In genomic region chr5:136967592-136967991, GRCm38 (mm10) we compare ENCODE assay signal across 8 mouse cellular contexts. TPM values are rescaled to one million over a fixed set of nuclear protein-coding genes. Genes with fewer than 3 reads are reported as not detected.
DNase-seq lines count a peak whose midpoint lies in the region; ATAC-seq and TF ChIP-seq lines count a peak whose summit lies in the region.
"Had no signal": no experiment of that assay in that cellular context is flagged by ENCODE, and none has a peak within 500 bp of the region (broad histone marks: within the 10 kb centered on the region; RNA-seq: fewer than 3 reads in every experiment).

No protein-coding gene starts in this region.

- 69% methylated on average over 10 of the region's 10 CpGs for WGBS in heart, embryonic 10.5 days
- 49% methylated on average over 10 of the region's 10 CpGs for WGBS in kidney, embryonic 15.5 days
- 26% methylated on average over 10 of the region's 10 CpGs for WGBS in small intestine, adult 2 months

- TF ChIP-seq CTCF in small intestine, adult 2 months (IDR thresholded peaks at IDR 0.05; ENCODE audit: extremely low read depth, insufficient read length, insufficient replicate concordance, low read depth, low read length): no peak

- H3K4me1 ChIP-seq in heart, embryonic 10.5 days: peaks cover 39% of the 10 kb centered on the region
- peaks cover 56% of the 10 kb centered on the region for H3K4me1 ChIP-seq in kidney, embryonic 15.5 days
- H3K4me1 ChIP-seq in small intestine, adult 2 months (ENCODE audit: control insufficient read depth, insufficient read depth, insufficient read length, low read length): peaks cover 33% of the 10 kb centered on the region

- no peaks in the 10 kb centered on the region for H3K9me3 ChIP-seq in heart, embryonic 10.5 days
- H3K9me3 ChIP-seq in kidney, embryonic 15.5 days (replicated peaks): no peaks in the 10 kb centered on the region
- H3K9me3 ChIP-seq: limb, embryonic 15.5 days had no signal

- peak; percentile 95; the same call in 1 of the 2 replicates for TF ChIP-seq POLR2A in small intestine, adult 2 months (IDR thresholded peaks at IDR 0.05; ENCODE audit: low read depth, low read length)

- peak overlapping the region; percentile 19; the same call in 1 of the 2 replicates for H3K4me2 ChIP-seq in kidney, embryonic 15.5 days
- H3K4me2 ChIP-seq: limb, embryonic 15.5 days had no signal

- H3K9ac ChIP-seq in kidney, embryonic 15.5 days: no peak overlapping the region
- H3K9ac ChIP-seq: limb, embryonic 15.5 days had no signal

- peaks cover 43% of the 10 kb centered on the region for H3K36me3 ChIP-seq in heart, embryonic 10.5 days
- peaks cover 40% of the 10 kb centered on the region for H3K36me3 ChIP-seq in kidney, embryonic 15.5 days
- peaks cover 25% of the 10 kb centered on the region for H3K36me3 ChIP-seq in small intestine, adult 2 months (ENCODE audit: control insufficient read depth, insufficient read depth, low read length)

- H3K27ac ChIP-seq in heart, embryonic 10.5 days: peak overlapping the region; percentile 42; the same call in 1 of the 2 replicates
- H3K27ac ChIP-seq in kidney, embryonic 15.5 days: peak overlapping the region; percentile 92
- H3K27ac ChIP-seq in small intestine, adult 2 months (ENCODE audit: insufficient read depth, low read depth, low read length): peak overlapping the region; percentile 99

- peak; percentile 82 for DNase-seq in gastrocnemius, adult 18-20 months (ENCODE audit: low spot score)
- no peak for DNase-seq in heart, embryonic 10.5 days (ENCODE audit: low spot score)
- no peak for DNase-seq in right cerebral cortex, postnatal 4 days
- no peak for DNase-seq in left cerebral cortex, adult 18-20 months (ENCODE audit: low spot score in 2 of 2)
- no peak for DNase-seq in retina, postnatal 1 day

- no peak overlapping the region for H3K4me3 ChIP-seq in heart, embryonic 10.5 days
- H3K4me3 ChIP-seq in kidney, embryonic 15.5 days (replicated peaks): no peak overlapping the region
- peak overlapping the region; percentile 84 for H3K4me3 ChIP-seq in small intestine, adult 2 months (ENCODE audit: low read depth, low read length)
- H3K4me3 ChIP-seq: limb, embryonic 15.5 days had no signal

- ATAC-seq in kidney, embryonic 15.5 days (replicated peaks; ENCODE audit: low FRiP score): 0 out of 2 replicates have a peak, but pooled peaks have one; percentile 10

- H3K27me3 ChIP-seq in heart, embryonic 10.5 days (ENCODE audit: insufficient read depth, poor library complexity, severe bottlenecking): no peaks in the 10 kb centered on the region; the same call in 1 of the 2 replicates
- no peaks in the 10 kb centered on the region for H3K27me3 ChIP-seq in kidney, embryonic 15.5 days
- H3K27me3 ChIP-seq in small intestine, adult 2 months (ENCODE audit: control insufficient read depth, insufficient read depth, low read length): no peaks in the 10 kb centered on the region
- H3K27me3 ChIP-seq: limb, embryonic 15.5 days had no signal

RNA-seq across cellular contexts. Expression of gene Cldn15, which starts 1.2 kb away (rescaled TPM):
- total RNA-seq in gastrocnemius, adult 18-20 months (2021): 1 to 10 TPM; 1.6 TPM
- polyA plus RNA-seq in heart, embryonic 10.5 days (2016; fragmentation: Nextera tagmentation; extraction: Ambion mirVana): 0.50 and 0.69 TPM in 2 replicates
- polyA plus RNA-seq in kidney, embryonic 15.5 days (2015; fragmentation: Nextera tagmentation; extraction: Ambion mirVana): 3.0 and 4.1 TPM in 2 replicates
- 313 and 657 TPM in 2 replicates for polyA plus RNA-seq in small intestine, adult 2 months (2012; rRNA removed)
- not detected for total RNA-seq in left cerebral cortex, adult 18-20 months (2021)

RNA-seq across cellular contexts. Expression of gene Fis1, which starts 14.5 kb away (rescaled TPM):
- total RNA-seq in gastrocnemius, adult 18-20 months (2021): 100 to 1,000 TPM; 173 to 186 TPM
- 265 and 272 TPM in 2 replicates for polyA plus RNA-seq in heart, embryonic 10.5 days (2016; fragmentation: Nextera tagmentation; extraction: Ambion mirVana)
- 284 and 294 TPM in 2 replicates for polyA plus RNA-seq in kidney, embryonic 15.5 days (2015; fragmentation: Nextera tagmentation; extraction: Ambion mirVana)
- 106 and 261 TPM in 2 replicates for polyA plus RNA-seq in small intestine, adult 2 months (2012; rRNA removed)
- total RNA-seq in left cerebral cortex, adult 18-20 months (2021): 100 to 1,000 TPM; 281 to 287 TPM

RNA-seq across cellular contexts. Expression of gene Plod3, which starts 19.2 kb away (rescaled TPM):
- total RNA-seq in gastrocnemius, adult 18-20 months (2021): 10 to 100 TPM; 16.8 to 19.7 TPM
- 44.4 and 50.7 TPM in 2 replicates for polyA plus RNA-seq in heart, embryonic 10.5 days (2016; fragmentation: Nextera tagmentation; extraction: Ambion mirVana)
- 42.9 and 52.5 TPM in 2 replicates for polyA plus RNA-seq in kidney, embryonic 15.5 days (2015; fragmentation: Nextera tagmentation; extraction: Ambion mirVana)
- polyA plus RNA-seq in small intestine, adult 2 months (2012; rRNA removed): 17.1 and 21.6 TPM in 2 replicates
- 10 to 100 TPM; 32.2 to 32.8 TPM for total RNA-seq in left cerebral cortex, adult 18-20 months (2021)

RNA-seq across cellular contexts. Expression of gene Znhit1, which starts 20.2 kb away (rescaled TPM):
- 10 to 100 TPM; 73.3 to 76.9 TPM for total RNA-seq in gastrocnemius, adult 18-20 months (2021)
- 92.7 and 103 TPM in 2 replicates for polyA plus RNA-seq in heart, embryonic 10.5 days (2016; fragmentation: Nextera tagmentation; extraction: Ambion mirVana)
- 86.4 and 102 TPM in 2 replicates for polyA plus RNA-seq in kidney, embryonic 15.5 days (2015; fragmentation: Nextera tagmentation; extraction: Ambion mirVana)
- polyA plus RNA-seq in small intestine, adult 2 months (2012; rRNA removed): 47.6 and 92.2 TPM in 2 replicates
- 100 to 1,000 TPM in 1 of 2 experiments, 10 to 100 TPM in 1; 96.6 to 107 TPM for total RNA-seq in left cerebral cortex, adult 18-20 months (2021)

RNA-seq across cellular contexts. Expression of gene Vgf, which starts 58.6 kb away (rescaled TPM):
- total RNA-seq in gastrocnemius, adult 18-20 months (2021): not detected
- polyA plus RNA-seq in heart, embryonic 10.5 days (2016; fragmentation: Nextera tagmentation; extraction: Ambion mirVana): not detected in 2 replicates
- 0.10 and 0.55 TPM in 2 replicates for polyA plus RNA-seq in kidney, embryonic 15.5 days (2015; fragmentation: Nextera tagmentation; extraction: Ambion mirVana)
- 0.48 and 0.99 TPM in 2 replicates for polyA plus RNA-seq in small intestine, adult 2 months (2012; rRNA removed)
- 100 to 1,000 TPM; 390 to 400 TPM for total RNA-seq in left cerebral cortex, adult 18-20 months (2021)

Comparison
In these comparisons a context has a peak if more than half of its experiments do, and no peak if none do; other contexts are left out.
1. H3K27ac ChIP-seq: peak in every context shown above with its lines; median percentile 99 in small intestine, adult 2 months; 92 in kidney, embryonic 15.5 days; 42 in heart, embryonic 10.5 days.
2. RNA of gene Cldn15, which starts 1.2 kb away (polyA plus RNA-seq): 313 to 657 TPM in small intestine, adult 2 months; 3.0 to 4.1 TPM in kidney, embryonic 15.5 days and 0.50 to 0.69 TPM in heart, embryonic 10.5 days; every median in the first group is over 10 times any median in the second.